Mouse (Mus musculus): ENCODE data around the gene Sgms1.

DNA sequence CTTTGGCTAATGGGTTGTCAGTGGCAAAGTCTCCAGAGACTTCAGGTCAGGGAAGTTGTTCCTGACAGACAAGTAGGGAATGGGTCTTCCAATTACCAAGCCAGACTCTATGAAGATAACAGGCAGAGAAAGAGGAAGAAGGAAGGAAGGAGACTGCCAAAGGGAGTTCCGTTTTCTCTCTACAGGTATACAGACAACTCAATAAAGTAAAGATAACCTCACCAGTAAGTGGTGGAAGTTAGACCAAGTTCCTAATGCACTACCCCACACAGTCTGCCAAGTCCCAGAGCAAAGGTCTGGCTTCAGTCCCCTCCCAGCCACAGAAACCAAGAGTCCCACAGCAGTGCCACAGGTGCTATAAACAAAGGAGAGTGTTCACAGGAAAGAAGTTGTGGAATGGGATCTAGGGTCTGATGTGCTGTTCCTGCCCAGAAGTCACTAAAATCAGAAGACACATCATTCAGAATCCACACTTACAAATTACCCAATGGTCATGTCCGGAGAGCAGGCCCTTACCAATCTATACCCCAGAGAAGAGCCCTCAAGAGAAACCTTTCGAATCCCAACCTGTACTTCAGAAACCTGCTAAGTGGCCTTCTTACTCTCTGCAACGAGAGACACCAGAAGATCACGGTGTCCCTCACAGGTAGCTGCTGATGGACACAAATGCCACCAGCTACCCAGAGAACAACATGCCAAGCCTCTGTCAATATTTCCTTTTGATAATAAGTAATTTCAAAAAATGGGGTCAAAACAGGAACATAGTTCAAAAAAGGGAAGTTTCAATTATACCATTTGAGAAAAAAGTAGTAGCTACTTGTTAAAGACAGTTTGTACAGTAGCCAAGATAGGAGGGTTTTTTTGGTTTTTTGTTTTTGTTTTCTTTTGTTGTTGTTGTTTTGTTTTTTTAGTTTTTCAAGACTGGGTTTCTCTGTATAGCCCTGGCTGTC, 140.1 kb downstream of the Sgms1 start:
- TF ChIP-seq POLR2A (IDR thresholded peaks at IDR 0.05; ENCODE audit: low read depth, low read length) = no peak
- no peak for TF ChIP-seq CTCF (IDR thresholded peaks at IDR 0.05; ENCODE audit: extremely low read depth, insufficient read depth, insufficient read length, insufficient replicate concordance)
